Mouse (Mus musculus): ENCODE data around the gene Ptrh1. TPM values are rescaled to one million over a fixed set of nuclear protein-coding genes. Genes with fewer than 3 reads are reported as not detected.

The Ptrh1 gene
- 10 to 100 TPM in 2 of 4 experiments, 1 to 10 TPM in 2; 5.4 to 17.8 (median 10.2) TPM for total RNA-seq (2022)

DNA sequence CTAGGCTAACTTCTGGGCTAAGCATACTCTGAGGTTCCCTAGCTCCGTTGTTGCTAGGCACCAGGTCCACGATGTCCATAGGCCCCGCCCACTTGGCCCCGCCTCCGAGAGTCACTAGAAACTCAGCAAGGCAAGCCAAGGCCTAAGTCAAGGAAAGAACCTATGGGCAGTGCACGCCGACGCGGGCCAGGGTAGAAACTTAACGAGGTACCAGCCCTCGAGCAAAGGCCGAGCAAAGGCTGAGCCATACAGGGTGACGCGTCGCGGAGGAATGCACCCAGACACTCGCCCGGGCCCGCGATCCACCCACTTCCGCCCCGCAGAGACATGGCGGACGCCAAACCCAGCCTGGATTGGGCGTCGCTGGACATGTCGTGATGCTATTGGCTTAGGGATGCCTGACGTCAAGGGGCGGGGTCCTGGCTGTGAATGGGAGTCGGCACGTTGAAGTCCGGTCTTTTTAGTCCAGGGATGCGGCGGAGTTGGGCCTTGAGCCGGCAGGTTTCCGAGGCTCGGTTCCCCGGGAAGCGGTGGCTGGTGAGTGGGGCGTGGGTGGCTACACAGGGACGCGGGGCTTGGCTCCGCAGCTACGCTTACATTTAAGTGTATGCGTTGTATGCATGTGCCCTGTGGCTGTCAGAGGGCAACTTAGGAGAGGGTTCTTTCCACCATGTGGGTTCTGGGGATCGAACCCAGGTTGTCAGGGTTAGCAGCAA lies at the start of gene Ptrh1, which contains the start of gene Ttc16:
Gene Ptrh1 (plus strand): TSS at position 428 of the 716 bp plus-strand sequence.
Gene Ttc16 (minus strand): TSS at position 275 of the 716 bp plus-strand sequence.
- DNase-seq = peak; percentile 98

DNA sequence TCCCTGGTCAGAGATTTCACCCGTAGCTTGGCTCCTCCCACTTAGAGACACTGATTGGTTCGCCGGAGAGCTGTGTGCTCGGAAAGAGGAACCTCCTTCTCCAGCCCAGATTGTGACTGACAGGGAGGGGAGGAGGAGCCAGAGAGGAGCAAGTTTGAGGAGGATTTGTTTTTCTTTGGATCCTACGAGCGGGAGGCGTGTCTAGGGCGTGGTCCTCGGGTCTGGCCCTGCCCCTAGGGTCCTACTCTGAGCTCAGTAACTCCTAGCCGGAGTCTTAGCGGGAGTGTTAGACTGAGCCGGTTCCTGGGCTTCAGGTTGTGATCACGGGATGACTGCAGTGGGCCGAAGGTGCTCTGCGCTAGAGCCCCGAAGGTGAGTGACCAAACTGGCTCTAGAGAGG lies 48.2 kb upstream of the Ptrh1 start:
- peak; percentile 95 for DNase-seq

DNA sequence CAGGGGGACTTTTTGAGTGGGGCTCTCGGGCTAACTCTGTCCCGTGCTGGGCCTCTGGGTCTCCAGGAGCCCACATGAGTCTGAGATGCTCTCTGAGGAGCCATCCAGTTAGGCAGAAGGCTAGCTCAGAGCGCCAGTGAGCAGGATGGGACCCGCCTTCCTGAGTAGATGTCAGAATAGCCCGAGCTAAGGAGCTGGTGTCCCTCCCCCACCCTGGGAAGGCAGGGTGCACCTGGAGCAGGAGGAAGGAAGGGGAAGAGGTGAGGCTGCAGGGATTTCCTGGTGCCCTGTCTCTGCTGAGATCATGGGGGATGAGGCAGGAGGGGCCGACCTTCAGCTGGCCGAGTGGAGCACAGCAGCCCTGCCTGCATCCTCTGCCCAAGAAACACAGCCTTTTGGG lies 47.1 kb upstream of the Ptrh1 start:
- peak; percentile 60 for DNase-seq

DNA sequence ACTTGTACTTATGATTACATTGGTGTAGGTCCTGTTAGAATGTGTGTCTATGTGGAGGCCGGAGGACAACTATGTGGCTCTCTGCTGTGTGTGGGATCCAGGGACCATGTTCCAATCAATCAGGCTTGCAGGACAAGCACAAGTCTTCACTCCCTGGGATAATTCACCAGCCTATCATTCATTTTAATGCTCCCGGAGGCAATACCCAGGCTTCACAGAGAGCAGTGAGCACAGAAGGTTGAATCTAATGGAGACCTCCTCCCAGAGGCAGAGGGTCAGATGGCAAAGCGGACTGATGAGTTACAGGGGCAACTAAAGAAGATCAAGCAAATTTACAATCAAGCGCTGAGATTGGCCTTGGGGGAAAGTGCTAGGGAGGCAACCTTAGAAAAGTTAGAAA lies 46.0 kb upstream of the Ptrh1 start:
- no peak for DNase-seq

DNA sequence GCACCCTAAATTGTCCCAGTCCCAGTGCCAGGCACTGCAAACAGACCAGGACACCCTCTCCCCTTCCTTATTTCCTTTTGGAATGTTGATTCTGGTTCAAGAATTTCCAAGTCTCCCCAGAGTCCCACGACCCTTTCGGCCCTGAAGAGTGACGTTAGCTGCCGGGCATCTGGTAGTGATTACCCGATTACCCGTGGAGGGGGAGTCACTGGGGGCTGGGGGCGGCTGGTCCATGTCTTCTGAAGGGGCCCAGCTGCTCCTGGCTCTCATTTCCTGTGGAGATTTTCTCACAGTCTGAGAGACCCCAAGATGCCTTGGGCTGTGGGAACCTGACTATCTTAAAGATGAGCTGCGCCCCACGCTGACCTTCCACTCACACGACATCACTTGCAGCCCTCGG lies 44.7 kb upstream of the Ptrh1 start:
- DNase-seq = no peak

DNA sequence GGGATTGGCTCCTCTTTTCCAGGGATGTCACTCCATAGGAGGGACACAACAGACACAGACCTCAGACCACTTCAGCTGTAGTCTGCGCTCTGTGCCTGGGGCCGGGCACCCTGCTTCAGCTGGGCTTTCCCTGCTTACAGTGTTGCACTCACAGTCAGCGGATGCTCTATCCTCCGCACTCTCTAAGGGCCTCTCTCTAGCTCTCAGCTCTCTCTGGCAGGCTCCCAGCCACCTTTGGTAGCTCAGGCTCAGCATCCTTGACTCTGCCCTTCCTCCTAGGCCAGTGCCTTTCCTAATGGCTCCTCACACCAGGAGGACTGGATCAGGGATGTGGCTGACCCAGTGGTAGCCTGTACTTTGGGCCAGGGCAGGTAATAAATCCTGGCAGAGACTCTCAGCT lies 43.7 kb upstream of the Ptrh1 start:
- DNase-seq = no peak

DNA sequence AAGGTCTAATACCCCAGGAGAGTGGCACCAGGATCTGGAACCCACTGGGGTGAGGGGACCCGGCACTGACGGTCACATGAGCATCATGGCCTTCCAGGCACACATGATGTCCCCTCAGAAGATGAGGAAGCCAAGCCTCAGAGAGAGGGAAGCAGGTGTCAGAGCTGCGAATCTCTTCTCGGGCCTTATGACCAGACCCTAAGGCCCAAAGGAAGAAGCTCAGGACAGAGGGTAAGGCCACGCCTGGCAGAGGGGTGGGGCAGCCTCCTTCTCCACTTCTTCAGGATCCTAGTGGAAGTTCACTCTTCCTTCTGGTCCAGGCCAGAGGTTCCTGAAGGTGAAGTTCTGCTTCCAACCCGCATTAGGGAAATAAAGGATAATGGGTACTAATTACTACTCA lies 42.9 kb upstream of the Ptrh1 start:
- no peak for DNase-seq

DNA sequence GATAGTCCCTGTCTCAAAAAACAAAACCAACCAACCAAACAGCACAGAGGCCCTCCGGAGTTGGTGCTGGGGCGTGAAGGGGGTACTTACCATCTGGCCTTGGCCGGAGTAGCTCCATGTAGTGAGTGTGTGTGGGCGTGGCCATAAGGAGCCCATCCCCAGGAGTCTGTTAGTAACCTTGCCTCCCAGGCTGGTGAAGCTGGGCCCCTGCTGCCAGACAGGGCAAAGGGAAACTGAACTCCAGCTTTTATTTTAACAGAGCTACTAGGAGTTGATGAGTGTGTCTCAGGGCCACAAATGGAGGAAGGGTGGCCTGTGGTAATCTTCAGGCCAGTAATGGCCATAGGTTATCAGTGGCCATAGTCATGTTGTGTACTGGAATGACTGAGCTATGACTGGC lies 41.1 kb upstream of the Ptrh1 start:
- DNase-seq = no peak

DNA sequence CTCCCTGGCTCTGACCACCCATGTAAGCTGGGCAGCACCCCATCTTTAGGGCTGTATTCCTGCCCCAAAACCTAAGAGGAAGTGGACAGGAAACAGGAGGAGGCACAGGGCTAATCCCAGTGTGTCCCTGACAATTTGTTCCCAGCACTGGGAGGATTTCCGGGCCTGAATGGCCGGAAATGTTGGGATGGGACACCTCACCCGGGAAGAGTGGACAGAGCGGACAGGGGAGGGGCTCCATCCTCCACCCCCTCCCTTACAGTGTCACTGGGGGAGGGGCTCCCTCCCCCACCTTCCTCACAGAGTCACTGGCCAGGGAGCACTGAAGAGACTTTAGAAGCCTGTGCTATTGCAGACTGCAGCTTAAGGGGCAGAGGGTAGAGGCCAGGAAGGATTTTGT lies 40.7 kb upstream of the Ptrh1 start:
- no peak for DNase-seq

DNA sequence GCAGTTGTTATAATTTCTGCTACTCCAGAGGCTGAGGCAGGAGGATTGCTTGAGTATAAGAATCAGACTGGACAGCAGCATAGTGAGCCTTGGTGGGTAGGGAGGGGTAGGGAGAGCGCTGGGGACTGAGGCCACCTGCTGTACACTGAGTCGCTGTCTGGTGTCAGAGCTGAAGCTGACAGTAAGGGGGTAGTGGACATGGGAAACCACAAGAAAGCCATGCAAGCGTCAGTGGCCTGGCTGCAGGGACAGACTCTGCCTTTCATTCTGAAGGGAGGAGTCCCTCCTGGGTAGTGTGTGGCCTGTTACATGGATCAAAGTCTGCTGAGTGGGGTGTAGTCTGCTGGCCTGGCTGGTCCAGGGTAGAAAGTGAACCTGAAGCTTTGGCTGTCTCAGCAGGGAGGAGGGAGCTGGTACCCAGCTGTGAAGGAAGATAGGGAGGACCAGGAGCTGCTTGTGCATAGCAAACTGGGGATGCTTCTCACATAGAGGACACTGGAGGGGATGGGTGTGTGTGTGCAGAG lies 39.2 kb upstream of the Ptrh1 start:
- no peak for DNase-seq

DNA sequence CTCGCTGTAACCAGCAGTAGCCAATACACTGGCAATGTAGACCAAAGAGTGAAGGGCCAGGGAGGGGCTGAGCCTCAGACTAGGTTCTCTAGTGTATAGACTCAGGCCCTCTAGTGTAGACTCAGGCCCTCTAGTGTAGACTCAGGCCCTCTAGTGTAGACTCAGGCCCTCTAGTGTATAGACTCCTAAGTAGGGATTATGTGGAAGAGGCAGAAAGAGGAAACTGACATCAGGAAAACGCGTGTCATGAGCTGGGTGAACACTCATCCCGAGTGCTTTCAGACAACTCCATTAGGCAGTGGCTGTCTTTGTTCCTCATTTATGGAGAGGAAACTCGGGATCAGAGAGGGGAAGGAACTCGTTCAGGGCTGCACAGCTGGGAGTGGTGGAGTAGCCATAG lies 38.6 kb upstream of the Ptrh1 start:
- no peak for DNase-seq

DNA sequence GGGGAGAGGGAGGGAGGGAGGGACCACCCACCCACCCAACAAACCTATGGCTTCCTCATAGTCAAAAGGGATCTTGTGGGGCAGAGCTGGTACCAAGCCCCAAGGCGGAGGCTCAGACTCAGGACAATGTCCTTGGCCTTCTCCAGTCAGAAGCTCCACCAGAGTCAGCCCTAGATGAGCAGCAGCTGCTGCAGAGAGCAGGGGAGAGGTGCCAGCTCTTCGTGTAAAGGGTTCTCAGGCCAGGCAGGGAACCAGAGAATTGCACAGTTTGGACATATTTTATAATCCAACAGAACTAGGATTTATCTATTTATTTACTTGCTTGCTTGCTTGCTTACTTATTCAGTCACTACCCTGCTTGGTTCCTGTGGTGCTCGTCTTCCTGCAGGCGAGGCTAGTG lies 36.3 kb upstream of the Ptrh1 start:
- no peak for DNase-seq

DNA sequence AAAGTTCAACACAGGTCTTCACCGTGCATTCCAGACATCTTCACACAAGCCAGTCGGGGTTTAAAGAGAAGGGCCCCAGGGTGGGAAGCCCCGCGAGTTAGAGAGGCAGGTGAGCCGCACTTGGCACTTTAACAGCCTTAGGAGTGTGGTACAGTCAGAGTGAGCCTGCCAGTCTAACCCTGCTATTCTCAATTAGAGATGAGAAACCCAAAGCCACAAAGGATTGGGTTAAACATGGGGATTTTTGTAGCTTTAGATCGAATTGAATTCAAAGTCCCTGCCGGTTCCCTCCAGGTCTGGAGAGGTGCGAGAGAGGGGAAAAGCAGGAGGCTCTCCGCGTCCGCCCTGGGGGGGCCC lies 34.7 kb upstream of the Ptrh1 start, which contains the start of gene 6330409D20Rik:
Gene 6330409D20Rik (minus strand): TSS at position 101 of the 357 bp plus-strand sequence.
- DNase-seq = no peak

DNA sequence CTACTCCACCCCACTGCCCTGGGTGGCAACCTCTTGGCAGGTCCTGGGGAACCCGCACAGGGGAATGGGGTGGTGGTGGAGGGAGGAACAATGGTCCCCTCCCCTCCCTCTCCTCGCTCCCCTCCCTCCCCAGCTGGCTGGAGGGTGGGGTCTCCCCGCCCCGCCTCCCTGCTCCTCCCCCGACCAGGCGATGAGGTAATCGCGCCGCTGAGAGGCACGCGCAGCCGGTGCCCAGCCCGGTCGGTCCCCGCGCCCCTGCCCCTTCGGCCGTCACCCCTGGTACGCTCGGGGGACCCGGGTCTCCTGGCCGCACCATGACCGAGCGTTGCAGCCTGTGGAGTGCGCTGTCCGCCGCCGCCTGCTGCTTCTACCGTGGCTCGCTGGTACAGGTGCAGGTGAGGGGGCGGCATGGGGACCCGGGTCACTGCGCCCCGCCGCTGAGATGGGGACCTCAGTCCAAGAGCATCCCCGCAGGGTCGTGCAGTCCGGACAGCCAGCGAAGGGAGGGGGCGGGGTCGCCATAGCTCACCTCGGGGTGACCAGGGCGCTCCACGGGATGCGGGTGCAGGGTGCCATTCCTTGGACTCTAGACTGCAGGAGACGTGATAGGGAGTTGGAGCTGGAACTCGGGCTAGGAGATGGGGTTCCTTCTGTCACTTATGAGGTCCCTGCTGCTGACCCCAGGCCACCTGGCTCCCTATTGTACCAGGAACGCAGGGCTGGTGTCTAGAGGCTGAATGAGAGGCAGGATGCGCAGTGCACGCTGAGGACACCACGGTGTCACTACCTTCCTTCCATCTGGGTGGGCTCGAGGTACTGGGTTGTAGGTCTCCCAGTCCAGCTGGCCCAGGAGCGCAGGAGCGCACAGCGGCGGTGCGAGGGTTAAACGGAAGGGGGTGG lies 34.1 kb upstream of the Ptrh1 start:
- no peak for DNase-seq

DNA sequence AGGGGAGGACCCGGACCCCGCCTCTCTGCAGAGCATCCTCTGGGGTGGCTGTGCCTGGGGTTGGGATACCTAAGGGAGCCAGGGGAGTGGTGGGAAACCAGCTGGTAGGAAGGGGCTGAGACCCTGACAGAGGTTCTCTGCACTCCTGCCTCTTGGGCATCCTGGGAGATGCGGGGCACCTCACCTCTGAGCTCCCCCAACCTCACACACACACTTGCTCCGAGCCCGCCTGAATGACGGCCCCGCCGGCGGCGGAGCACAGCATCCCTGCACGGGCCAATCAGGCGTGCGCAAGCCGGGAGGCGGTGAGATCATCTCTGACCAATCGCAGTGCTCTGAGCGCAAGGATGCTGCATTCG lies 33.4 kb upstream of the Ptrh1 start:
- DNase-seq = no peak

DNA sequence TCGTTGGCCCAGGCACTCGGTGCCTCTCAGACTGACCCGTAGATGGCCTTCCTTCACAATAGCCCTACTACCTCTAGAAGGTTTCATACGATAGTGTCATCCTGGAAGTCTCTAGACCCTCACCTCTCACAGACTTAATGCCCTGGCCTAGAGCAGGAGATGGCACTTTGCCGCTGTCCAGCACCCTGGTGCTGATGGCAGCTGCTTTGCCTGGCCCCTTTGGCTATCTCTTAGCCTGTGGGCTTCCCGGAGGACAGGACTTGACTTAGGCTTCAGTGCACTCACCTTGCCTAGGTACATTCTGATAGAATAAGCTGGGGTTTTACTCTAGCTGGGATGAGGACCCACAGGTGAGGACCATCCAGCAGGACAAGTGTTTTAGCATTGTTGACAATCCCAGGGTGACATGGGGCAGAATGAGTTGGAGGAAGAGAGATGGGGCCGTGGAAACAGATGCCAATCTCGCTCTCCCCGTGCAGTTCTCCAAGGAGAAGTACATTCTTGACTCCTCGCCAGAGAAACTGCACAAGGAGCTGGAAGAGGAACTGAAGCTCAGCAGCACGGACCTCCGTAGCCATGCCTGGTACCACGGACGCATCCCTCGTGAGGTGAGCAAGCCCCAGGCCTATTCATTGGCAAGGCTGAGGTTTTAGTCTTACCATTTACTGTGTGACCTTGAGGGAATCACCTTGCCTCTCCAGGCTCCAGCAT lies 31.2 kb upstream of the Ptrh1 start:
- no peak for DNase-seq

DNA sequence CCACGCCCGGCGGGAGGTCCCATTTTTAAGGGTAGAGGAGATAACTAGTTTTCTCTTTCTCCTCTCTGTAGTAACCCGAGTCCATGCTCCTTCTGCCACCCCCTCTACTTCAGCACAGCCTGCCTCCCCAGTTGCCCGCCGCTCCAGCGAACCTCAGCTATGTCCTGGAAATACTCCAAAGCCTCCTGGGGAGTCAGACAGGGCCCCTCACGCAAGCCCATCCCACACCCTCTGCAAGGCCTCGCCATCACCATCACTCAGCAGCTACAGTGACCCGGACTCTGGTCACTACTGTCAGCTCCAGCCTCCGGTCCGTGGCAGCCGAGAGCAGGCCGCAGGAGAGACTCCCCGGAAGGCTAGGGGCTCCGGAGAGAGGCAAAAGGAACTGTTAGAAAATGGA lies 26.5 kb upstream of the Ptrh1 start:
- DNase-seq = no peak

DNA sequence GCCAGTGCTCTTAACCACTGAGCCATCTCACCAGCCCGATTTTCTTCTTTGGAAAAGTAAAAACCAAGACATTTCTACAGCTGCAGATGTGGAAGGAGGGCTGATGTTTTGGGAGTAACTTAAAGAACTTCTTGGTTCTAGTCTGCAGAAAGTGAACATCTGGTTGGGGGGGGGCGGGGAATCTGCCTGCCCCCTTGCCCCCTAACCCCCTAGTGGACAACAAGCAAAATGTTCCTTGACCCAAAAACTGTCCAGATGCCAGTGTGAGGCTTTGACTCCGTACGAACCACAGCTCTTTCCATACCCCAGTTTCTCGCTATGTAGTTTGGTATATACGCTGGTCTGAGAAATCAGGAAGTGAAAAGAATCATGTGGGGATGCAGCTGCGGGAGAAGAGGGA lies 25.4 kb upstream of the Ptrh1 start:
- no peak for DNase-seq

DNA sequence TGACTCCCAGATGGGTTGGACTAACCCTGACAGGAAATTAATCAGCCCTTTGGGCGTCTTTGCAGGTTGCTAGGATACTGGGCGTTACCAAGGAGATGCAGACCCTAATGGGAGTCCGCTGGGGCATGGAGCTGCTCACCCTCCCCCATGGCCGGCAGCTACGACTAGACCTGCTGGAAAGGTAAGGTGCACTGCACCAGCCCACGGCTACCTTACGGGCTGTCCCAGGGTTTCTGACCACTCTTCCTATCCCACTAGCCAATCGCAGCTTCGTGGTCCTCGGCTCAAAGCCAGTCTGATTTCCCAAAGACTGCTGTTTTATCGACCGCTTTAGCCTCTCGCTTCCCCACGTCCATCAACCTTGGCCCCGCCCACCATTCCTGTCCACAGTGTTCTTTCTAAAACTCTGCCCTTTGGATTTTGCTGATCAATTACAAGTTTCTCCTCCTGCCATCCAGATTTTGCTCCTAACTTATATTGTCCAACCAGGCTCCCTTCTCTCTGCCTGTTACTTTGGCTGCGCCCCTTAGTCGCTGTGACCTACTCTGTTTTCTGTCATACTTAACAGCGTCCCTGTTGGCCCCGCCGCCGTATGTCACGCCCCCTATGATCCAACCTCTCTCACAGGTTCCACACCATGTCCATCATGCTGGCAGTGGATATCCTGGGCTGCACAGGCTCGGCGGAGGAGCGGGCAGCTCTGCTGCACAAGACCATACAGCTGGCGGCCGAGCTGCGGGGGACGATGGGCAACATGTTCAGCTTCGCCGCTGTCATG lies 24.5 kb upstream of the Ptrh1 start:
- DNase-seq = peak; percentile 70

DNA sequence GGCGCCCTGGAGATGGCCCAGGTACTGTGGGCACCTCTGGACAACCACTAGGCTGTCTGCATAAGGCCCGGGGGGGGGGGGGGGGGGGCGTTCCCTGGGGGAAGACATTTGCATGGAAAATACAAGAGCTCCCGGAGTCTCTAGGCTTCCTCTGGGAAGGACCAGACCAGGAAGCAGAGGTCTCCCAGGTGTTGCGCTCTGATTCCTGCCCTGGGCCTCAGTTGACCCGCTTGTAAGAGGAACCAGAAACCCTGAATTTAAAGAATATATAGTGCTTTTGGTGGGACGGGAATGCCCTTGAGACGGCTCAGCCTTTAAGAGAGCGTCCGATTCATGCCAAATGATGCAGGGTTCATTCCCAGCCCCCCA lies 23.9 kb upstream of the Ptrh1 start:
- no peak for DNase-seq

DNA sequence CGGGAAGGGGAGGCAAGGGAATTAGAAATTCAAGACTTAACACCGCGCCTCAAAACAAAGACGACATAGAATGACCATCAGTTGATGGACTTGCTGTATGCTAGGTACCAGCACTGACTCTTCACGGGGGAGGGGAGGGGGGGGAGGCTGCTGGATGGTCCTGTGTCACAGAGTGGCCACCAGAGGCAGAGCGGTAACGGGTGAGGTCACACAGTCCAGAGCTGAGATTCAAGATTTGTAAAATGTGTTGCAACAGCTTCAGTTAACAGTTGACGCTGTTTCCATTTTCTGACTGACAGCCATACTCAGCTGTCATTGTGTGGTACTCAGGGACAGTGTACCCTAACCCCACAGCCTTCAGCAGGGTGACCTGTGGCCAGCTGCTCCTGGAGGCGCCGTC lies 23.4 kb upstream of the Ptrh1 start:
- DNase-seq = no peak

DNA sequence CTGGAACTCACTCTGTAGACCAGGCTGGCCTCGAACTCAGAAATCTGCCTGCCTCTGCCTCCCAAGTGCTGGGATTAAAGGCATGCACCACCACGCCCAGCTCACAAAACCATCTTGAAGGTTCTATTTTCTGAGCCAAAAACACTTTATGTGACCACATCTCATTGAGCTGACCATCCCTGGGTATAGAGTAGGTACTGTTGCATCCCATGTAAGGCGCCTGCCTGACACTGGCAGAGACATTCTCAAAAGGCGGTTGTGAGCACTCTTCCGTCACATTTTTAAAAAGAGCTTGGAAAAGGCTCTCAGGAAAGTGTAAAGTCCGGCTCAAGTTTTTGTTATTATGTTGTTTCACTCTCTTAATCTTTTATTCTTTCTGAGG lies 18.9 kb upstream of the Ptrh1 start:
- no peak for DNase-seq
